Mouse (Mus musculus): ENCODE data around the gene Serpina3c.

Gene Serpina3c

DNA sequence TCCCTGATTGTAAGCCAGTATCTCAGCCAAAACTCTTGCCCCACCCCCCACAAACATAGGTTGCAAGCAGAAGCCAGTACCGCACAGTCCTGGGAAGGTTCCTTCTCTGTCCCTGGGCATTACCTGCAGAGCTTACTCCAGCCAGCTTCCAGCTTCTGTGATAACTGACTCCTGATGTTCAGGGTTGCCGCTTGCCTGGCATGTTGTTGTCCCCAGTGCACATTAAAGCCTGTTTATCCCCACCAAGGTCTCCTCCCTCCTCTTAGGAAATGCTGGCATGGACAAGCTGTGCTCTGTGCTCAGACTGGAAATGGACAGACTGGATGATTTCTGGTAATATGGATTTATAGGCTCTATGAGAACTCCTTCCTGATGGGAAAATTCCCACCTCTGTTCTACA is at the start of gene Serpina3c:
Gene Serpina3c, minus strand, starts transcription at position 215 of the 400 bp plus-strand sequence.
- in situ Hi-C loops (cut with MseI, MboI), result no loop called here

DNA sequence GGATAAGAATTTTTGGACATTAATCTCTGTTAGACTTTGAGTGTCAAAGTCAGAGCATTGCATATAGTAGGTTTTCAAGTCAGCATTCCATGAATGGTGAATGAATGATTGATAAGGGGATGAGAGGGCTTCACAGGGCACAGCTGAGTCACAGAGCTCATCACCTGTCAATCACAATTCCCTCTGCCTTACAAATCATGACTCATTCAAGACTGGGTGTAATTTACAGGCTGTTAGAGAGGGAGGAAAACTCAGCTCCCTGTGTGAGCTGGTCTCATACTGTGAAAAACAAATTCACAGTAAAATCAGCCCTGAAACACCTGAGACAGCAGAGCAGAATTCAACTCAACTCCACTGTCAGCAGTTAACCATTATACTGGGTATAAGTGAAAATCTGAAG is 37.2 kb upstream of the Serpina3c start:
- in situ Hi-C loops (cut with MseI, MboI), result no loop called here

DNA sequence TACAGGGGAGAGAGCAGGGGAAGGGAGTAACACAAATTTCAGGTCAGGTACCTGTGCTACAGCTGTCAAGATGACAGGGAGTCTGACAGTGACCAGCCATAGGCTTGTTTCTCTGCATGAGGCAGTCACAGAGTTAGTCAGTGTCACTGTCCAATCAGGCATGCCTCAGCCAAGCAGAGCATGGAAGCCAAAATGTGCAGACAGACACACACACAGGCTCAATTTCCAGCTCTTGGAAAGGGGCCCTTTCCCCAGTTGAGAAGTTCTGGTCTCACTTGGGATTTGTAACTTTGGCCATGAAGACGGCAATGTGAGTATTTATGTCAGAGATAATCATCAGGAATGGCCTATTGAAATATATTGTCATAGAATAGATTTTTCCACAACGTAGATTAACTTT is 35.6 kb upstream of the Serpina3c start:
- in situ Hi-C loops (cut with MseI, MboI), result no loop called here

DNA sequence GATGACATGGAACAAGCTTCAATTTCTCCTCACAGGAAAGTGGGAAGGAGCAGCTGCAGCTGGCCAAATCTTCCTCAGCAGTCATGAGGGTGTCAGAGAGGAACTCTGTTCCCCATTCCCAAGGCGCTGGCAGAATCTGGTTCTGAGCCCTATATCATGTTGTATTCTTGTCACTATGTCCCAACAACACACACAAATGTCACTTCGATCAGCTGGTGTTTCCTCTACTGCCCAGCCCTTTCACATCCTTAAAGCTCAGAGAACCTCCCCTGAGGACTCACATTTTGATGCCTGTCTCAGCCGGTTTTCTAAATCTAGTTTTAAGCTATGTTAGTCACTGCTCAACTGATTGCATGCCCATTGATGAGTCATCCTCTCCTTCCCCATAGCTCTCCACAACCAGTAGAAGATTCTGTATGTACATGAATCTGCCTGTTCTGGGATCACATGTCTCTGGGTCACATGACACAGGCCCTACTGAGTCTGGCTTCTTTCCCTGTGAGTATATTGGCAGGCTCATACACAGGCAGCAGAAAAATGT is 32.4 kb upstream of the Serpina3c start:
- in situ Hi-C loops (cut with MseI, MboI), result no loop called here

DNA sequence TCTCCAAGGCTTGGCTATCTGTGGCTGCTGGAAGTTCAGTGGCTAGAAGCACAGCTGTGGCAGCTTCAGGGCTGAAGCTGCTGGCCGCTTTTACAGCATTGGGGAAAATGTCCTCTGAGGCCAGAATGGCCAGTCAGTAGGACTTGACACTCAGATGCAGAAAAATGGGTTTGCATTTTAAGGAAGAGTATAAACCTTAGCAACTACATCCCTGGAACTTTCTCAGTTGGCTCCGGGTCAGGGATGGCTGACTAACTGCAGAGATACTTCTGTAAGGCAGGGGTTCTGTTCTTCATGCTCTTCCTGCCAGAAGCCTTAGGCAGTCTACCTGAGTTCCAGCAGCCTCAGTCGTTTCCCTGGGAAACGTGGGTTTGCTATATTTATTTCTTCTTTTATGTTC is 31.4 kb upstream of the Serpina3c start:
- in situ Hi-C loops (cut with MseI, MboI), result no loop called here

DNA sequence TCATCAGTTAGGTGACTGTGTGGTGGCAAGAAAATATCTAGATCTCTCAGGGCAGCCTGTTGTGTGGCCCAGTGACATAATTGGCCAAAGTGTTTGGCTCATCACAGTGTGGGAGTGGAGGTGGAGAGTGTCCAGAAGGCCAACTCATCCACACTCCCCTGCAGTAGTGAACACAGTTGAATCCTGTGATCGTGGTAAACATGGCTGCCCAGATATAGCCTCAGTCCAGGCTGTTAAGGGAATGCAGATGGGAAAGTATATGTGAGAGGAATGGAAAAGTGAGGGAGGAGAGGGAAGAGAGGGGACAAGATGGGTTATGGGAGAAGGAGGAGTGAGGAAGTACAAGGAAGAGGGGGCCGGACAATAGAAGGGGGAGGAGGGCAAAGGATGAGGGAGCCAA is 25.3 kb upstream of the Serpina3c start:
- in situ Hi-C loops (cut with MseI, MboI), result no loop called here

DNA sequence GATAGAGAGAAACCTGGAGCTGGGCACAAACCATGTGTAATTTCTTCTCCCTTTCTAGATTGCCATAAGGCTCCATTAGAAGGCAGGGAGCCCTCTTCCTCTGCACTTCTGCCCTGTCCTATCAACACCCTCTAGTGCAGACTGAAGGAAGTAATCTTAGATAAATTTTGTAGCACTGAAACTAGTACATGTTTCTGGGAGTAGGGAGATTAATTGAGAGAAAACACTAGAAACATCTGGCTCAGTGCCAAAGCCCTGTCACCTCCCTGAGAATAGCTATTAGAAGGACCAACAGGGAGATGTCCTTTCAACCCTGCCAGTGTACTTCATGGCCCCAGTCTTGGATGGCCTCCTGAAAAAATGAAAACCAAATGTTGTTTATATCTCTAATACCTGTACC is 24.9 kb upstream of the Serpina3c start:
- in situ Hi-C loops (cut with MseI, MboI), result no loop called here

DNA sequence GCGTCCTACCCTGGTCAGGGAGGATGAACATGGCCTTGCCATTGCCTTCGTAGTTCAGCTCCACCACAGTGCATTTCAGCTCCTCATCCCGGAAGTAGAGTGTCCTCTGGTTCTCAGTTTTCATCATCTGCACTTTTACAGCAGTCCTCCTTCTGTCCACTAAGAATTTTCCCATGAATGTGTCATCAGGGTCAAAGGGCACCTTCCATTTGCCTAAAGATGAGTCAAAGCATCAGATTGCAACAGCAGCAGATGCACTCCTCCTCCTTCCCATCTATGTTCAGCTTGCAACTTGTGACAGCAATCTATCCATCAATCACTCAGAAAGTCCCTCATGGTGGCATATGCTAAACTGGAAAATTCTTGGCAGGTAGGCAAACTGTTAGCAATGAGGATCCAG is 22.0 kb upstream of the Serpina3c start:
- in situ Hi-C loops (cut with MseI, MboI), result no loop called here

DNA sequence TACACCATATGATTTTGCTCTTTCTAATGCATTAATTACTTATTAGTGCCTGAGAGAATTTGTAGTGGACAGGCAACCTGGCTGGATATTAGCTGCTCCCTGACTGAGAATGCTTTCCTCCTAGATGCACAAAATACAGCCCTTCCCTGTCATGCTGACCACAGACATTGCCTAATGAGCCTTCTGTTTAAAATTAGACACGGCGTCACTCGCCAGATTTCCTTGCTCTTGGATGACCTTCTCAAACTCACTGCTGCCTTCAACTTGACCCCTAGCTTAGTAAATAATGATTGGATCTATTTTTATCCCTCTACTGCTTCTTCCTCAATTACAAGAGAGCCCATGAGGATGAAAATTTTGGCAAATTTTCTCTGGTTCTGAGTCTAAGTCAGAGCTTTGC is 21.1 kb upstream of the Serpina3c start:
- in situ Hi-C loops (cut with MseI, MboI), result no loop called here

DNA sequence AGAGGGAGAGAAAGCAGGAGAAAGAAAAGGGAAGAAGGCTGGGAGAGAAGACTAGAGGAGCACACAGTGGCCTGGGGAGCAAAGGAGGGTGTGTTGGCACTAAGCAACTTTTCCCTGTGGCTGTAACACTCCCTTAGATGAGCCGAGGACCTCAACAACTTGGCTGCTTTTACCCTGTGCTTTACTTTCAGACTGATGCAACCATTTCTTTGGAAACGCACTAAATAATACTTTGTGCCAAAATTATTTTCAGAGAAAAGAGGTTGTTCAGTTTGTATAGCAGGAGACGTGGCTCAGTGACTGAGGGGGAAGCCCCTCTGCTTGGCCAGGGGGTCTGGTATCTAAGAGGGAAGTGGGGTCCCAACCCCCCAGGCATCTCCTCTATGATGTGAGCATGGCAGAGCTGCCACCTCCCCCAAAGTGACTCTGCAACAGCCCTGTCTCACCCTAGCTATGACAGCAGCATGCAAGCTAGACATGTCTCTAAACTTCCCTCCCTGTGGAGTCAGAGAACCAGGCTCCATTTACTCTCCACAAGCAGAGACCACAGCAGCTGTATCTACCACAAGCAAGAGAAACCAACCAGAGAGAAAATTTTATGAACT is 527 bp downstream of the Serpina3c start:
- in situ Hi-C loops (cut with MseI, MboI), result no loop called here

DNA sequence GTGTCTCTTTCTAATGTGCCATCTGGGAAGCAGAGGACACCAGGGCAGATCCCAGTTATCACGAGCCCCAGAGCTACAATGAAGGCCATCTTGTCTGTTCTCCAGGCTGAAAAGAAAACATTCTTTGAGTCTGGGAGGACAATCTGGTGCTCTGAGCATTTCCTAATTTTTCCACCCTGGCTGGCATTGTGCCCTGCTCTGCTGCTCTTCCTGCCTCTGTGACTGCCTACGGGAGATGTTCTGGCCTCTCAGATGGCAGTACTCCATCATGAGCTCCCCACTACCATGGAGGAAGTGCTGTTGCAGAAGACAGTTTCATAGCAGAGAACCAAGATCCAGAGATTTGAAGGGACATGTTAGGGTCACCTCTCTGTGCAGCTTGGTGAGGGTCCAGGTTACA is 1.7 kb downstream of the Serpina3c start:
- in situ Hi-C loops (cut with MseI, MboI), result no loop called here

DNA sequence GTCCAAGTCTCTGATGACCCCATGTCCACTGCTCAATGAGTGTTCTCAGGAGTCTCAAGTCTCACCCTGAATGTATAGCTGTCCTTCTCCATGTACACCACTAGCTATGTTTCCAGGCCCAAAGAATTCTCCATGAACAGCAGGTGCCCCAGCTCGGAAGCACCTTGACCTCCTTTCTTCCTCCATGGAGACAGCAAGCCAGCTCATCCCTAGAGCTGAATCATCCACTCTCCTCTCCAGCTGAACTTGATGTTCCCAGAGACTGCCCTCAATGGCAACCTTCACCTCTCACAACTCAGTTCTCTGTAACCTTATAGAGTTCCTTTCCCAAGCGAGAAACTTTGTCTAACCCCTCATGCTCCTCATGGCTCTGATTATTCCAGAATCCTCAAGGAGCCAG is 8.1 kb downstream of the Serpina3c start:
- in situ Hi-C loops (cut with MseI, MboI), result no loop called here

DNA sequence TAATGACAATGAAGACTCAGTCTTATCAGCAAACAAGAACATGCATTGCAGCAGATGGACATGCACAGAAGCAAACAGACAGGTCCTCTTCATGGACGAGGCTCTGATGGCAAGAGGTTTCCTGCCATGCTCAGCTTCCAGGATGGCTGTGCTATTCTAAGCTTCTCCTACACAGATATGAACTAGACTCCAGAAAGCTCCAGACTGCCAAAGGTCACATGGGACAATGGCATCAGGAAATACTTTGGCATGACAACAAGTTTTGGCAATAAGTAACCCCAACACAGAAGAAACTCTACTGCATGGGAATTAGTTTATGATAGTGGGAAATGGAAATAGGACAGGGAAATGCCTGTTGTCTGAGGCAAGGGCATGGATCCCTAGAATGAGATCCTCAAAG is 10.4 kb downstream of the Serpina3c start:
- in situ Hi-C loops (cut with MseI, MboI), result no loop called here

DNA sequence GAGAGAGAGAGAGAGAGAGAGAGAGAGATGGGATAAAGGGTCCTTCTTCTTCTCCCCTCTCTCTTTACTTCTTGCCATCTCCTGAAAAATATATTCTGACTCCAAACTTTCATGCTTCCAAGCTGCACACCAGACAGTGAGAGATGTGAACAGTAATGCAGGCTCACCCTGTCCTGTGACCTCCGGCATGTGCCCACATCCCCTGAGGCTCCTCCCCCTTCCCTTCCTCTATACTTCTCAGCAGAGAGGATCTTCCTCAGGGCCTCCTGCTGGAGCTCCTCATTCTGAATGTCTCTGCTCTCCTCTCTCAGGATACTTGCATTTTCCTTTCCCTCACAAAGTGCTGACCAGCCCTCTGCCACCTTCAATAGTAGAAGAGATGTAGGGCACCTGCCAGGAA is 11.2 kb downstream of the Serpina3c start:
- in situ Hi-C loops (cut with MseI, MboI), result no loop called here

DNA sequence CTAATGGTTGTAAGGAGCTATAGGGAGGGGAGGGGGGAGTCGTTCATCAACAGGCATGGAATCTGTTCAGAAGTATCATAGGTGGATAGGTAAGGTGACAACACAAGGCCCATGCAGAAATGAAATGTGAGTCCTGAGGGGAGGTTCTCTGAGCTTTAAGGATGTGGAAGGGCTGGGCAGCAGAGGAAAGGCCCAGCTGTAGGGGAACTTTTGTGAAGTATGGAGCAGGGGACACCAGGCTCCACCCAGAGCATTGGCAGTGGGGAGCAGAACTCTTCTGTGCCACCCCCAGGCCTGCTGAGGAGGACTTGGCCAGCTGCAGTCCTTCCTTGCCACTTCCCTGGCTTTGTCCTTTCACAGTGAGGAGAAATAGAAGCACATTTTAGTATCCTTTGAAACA is 12.2 kb downstream of the Serpina3c start:
- in situ Hi-C loops (cut with MseI, MboI), result no loop called here

DNA sequence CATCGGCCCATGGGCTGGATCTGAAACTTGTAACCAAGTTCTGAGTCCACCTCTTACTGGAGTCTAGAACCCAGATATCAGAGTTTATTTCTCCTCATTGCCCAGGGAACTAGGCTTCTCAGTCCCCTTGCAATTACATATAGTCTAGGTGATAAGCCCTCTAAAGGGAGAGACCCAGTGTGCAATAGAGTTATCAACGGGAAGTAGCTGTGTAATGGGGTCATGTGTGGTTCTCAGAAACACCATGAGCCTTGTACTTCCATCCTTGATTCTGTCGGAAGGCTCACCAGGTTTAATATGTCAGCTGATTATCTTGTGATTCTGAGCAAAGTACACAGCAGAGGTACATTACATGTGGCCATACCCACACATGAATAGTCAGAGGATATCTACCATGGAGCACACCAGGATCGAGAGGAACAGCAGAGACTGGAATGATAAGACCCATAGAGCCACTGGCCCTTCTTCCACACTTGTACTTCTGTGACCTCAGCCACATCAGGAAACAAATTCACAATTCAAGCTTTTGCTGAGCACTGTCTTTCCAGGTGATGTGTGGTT is 13.0 kb downstream of the Serpina3c start:
- in situ Hi-C loops (cut with MseI, MboI), result no loop called here

DNA sequence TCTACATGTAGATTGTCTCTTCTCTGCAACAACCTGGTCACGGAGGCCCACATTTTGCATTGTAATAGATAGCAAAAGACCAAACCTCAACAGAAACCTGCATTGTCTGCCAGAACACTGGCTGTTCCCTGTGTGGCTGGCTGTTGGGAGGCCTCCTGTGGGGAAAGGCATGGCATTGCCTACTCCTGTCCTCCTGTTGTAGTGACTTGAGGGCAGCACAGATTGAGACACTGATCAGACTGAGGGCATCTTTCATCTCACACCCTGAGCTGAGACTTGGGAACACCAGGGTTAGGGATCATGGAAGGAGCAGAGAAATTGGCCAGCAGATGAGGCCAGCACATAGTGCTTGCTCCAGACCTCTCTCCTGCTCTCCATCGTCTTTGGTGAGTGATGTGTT is 15.5 kb downstream of the Serpina3c start:
- in situ Hi-C loops (cut with MseI, MboI), result no loop called here

DNA sequence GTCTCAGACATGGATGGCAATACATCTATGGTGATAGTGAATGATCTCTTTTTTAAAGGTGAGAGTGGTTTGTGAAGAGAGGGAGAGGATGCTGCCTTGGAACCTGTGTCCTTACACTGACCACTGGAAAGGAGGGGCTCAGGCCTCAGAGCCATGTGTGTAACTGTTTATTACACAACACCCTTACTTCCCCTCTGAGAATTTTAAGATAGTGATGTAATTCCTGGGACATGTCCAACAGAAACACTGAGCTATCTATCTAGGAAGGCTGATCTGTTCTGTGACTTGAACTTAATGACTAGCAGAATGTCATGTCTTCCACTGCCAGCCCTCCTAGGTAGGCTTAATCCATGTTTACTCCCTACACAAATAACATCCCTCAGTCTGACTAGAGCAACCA is 22.6 kb downstream of the Serpina3c start:
- in situ Hi-C loops (cut with MseI, MboI), result no loop called here

DNA sequence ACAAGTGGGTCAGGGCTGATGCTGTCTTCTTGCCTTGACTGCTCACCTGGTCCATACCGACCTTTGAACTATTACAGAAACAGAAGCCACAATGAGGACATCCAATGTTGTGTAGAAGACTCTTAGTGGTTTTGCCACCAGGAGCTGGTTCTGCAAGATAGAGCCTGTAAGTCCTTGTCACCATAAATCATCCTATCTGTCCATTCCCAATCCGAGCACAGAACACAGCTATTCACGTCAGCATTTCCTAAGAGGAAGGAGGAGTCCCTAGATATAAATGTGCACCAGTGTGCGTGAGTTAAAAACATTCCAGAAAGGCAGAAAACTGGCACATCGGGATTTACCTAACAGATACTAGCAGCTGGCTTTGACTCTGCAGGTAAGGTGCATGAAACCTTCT is 26.0 kb downstream of the Serpina3c start, which contains the start of gene Serpina3b:
Gene Serpina3b, plus strand, starts transcription at position 301 of the 400 bp plus-strand sequence.
- in situ Hi-C loops (cut with MseI, MboI), result no loop called here

DNA sequence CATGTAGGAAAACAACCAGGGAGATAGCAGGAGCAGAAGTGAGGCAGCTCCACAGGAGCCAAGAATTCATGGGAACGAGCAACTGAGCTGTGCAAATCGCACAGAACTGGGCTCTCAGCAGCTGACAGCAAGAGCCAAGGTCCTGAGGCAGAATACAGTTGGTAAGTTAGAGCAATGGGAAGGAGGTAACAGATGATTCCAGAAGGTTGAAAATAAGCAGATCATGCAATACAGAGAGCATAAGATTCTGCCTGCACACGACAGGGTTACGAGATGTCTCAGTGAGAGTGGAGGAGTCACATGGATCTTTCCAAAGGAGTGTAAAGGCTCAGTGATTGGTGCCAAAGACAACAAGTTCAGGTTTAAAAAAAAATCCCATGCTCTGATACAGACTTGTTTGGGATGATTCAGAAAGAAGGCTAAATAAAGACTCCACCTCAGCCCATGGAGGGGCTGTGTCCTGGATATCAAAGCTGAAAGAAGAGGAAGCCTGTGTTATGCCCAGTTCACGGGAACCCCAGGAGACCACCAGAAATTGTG is 28.6 kb downstream of the Serpina3c start:
- in situ Hi-C loops (cut with MseI, MboI), result no loop called here

DNA sequence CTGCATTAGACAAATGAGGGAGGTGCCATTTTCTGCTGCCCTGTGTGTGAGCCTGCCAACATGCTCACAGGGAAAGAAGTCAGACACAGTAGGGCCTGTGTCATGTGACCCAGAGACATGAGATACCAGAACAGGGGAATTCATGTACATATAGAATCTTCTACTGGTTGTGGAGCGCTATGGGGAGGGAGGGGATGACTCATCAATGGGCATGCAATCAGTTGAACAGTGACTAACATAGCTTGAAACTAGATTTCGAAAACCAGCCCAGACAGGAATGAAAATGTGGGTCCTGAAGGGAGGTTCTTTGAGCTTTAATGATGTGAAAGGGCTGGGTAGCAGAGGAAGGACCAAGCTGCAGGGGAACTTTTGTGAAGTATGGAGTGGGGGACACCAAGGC is 29.7 kb downstream of the Serpina3c start:
- in situ Hi-C loops (cut with MseI, MboI), result no loop called here

DNA sequence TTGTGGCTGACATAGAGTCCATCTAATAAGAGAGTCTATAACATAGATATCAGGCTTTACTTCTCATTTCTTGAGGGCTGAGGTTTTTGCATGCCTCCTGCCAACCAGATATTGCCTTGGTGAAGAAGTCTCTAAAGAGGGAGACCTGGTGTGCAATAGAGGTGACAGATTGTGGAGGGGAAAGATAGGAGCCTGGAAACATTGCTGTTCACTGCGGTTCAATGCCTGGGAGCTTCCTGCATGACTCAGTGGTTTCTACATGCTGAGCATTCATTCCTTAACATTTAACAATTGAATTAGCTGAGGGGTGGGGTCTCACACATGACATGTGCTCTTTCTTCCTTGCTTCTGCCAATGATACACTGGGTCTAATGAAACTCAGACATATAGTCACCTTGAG is 30.6 kb downstream of the Serpina3c start:
- in situ Hi-C loops (cut with MseI, MboI), result no loop called here

DNA sequence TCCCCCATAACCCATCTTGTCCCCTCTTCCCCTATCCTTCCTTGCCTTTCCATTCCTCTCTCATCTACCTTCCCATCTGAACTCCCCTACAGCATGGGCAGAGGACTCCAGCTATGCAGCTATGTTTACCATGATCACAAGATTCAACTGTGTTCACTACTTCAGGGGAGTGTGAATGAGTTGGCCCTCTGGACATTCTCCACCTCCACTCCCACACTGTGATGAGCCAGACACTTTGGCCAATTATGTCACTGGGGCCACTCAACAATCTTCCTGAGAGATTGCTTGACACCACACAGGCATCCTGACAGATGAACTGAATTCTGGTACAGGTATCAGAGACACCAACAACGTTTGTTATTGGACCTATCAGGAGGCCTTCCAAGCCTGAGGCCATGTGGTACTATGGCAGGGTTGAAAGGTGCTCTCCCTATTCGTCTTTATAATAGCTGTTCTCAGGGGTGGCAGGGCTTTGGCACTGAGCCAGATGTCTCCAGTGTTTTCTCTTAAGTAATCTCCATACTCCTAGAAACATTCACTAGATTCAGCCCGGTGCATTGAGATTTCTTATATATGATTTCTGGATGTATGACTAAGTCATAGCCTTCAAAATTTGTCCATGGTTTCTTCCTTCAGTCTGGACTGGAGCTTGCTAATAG is 38.6 kb downstream of the Serpina3c start:
- in situ Hi-C loops (cut with MseI, MboI), result no loop called here

Data from mouse trophoblast stem cell (cell line).